Mouse (Mus musculus) thymus, postnatal 14 days (tissue): ENCODE results near the gene Gm14226.
A peak's percentile ranks its signal among the peaks of the same experiment; 100 is the strongest.
"Not testable (repeated sequence)": the region's sequence is repeated elsewhere in the genome, so short reads cannot be mapped to it uniquely, and the experiment has no call there.

Experiments used
- DNase-seq: peaks from one replicate; pipeline ENCODE4 v3.0.0; 2021

The Gm14226 gene

GRCm38 (mm10) chr2:155018251-155018755 is at the start of gene Gm14226:
Gm14226 (plus strand) TSS chr2:155018266.
- not testable (repeated sequence) for DNase-seq

GRCm38 (mm10) chr2:154969740-154970397 is 48.2 kb upstream of the Gm14226 start:
- DNase-seq: not testable (repeated sequence)

- no peak for DNase-seq
Measured at GRCm38 (mm10) chr2:154971919-154972692, 46.0 kb upstream of the Gm14226 start.

- no peak for DNase-seq
Measured at GRCm38 (mm10) chr2:154972981-154973380, 45.1 kb upstream of the Gm14226 start.

GRCm38 (mm10) chr2:154986609-154987008 is 31.5 kb upstream of the Gm14226 start:
- peak; percentile 12 for DNase-seq

- peak; percentile 37 for DNase-seq
Measured at GRCm38 (mm10) chr2:154991411-154991810, 26.7 kb upstream of the Gm14226 start.

GRCm38 (mm10) chr2:154992083-154992482 is 26.0 kb upstream of the Gm14226 start:
- DNase-seq: no peak

- DNase-seq: no peak
Measured at GRCm38 (mm10) chr2:155005491-155005890, 12.6 kb upstream of the Gm14226 start.

- DNase-seq: peak; percentile 54
Measured at GRCm38 (mm10) chr2:155011086-155011656, 6.9 kb upstream of the Gm14226 start.

- DNase-seq: no peak
Measured at GRCm38 (mm10) chr2:155012991-155013390, 5.1 kb upstream of the Gm14226 start.

- DNase-seq: not testable (repeated sequence)
Measured at GRCm38 (mm10) chr2:155016751-155017150, 1.3 kb upstream of the Gm14226 start.

GRCm38 (mm10) chr2:155018762-155019641 is 936 bp downstream of the Gm14226 start:
- peak; percentile 76 for DNase-seq

- DNase-seq: peak; percentile 81
Measured at GRCm38 (mm10) chr2:155019673-155020072, 1.6 kb downstream of the Gm14226 start.

- not testable (repeated sequence) for DNase-seq
Measured at GRCm38 (mm10) chr2:155020247-155020826, 2.3 kb downstream of the Gm14226 start.

GRCm38 (mm10) chr2:155030831-155031230 is 12.8 kb downstream of the Gm14226 start:
- no peak for DNase-seq

- DNase-seq: no peak
Measured at GRCm38 (mm10) chr2:155032938-155033710, 15.1 kb downstream of the Gm14226 start.

- DNase-seq: no peak
Measured at GRCm38 (mm10) chr2:155039956-155040355, 21.9 kb downstream of the Gm14226 start.

- no peak for DNase-seq
Measured at GRCm38 (mm10) chr2:155044542-155044941, 26.5 kb downstream of the Gm14226 start.

- no peak for DNase-seq
Measured at GRCm38 (mm10) chr2:155045075-155045474, 27.0 kb downstream of the Gm14226 start.

GRCm38 (mm10) chr2:155046803-155047202 is 28.7 kb downstream of the Gm14226 start:
- DNase-seq: no peak

- peak; percentile 55 for DNase-seq
Measured at GRCm38 (mm10) chr2:155047452-155048178, 29.5 kb downstream of the Gm14226 start.
